8 mouse cellular contexts compared by ENCODE assay signal in genomic region chr6:146429694-146430380, GRCm38 (mm10).
DNase-seq lines count a peak whose midpoint lies in the region; ATAC-seq and TF ChIP-seq lines count a peak whose summit lies in the region.

No protein-coding gene starts in this region.

- no peaks in the 10 kb centered on the region for H3K79me2 ChIP-seq in MEL (ENCODE audit: control insufficient read depth, insufficient read depth, low read length, poor library complexity)

- no peak overlapping the region for H3K27ac ChIP-seq in MEL (ENCODE audit: control insufficient read depth, low read depth, low read length)
- H3K27ac ChIP-seq in liver, embryonic 12.5 days: no peak overlapping the region
- H3K27ac ChIP-seq in neural tube, embryonic 12.5 days: no peak overlapping the region

- H3K27me3 ChIP-seq in MEL (ENCODE audit: control insufficient read depth in 1 of 2, insufficient read depth in 2 of 2, low read length in 2 of 2): no peaks in the 10 kb centered on the region
- H3K27me3 ChIP-seq in liver, embryonic 12.5 days (replicated peaks): no peaks in the 10 kb centered on the region
- no peaks in the 10 kb centered on the region for H3K27me3 ChIP-seq in neural tube, embryonic 12.5 days (replicated peaks)

- H3K4me3 ChIP-seq in MEL (ENCODE audit: control insufficient read depth in 1 of 2, insufficient read depth in 1 of 2, low read depth in 2 of 2, low read length in 2 of 2): no peak overlapping the region
- H3K4me3 ChIP-seq in liver, embryonic 12.5 days: no peak overlapping the region
- no peak overlapping the region for H3K4me3 ChIP-seq in neural tube, embryonic 12.5 days

- peak; percentile 18 to 43 for DNase-seq in left cerebral cortex, adult 18-20 months (ENCODE audit: low spot score in 2 of 2)
- DNase-seq in left cerebral cortex, adult 8-10 months (ENCODE audit: low spot score in 2 of 2): no peak
- peak; percentile 73 for DNase-seq in MEL (ENCODE audit: low read depth, low spot score)
- DNase-seq in heart, postnatal 36 days: peak; percentile 33 to 46
- DNase-seq in urinary bladder, adult 2 months (ENCODE audit: low spot score): no peak

- no peak for TF ChIP-seq EP300 in MEL (IDR thresholded peaks at IDR 0.05; ENCODE audit: low read depth in 1 of 2, low read length in 2 of 2)

- H3K4me2 ChIP-seq in liver, embryonic 12.5 days: no peak overlapping the region
- no peak overlapping the region for H3K4me2 ChIP-seq in neural tube, embryonic 12.5 days (replicated peaks)

- TF ChIP-seq POLR2A in MEL (IDR thresholded peaks at IDR 0.05; ENCODE audit: control insufficient read depth in 1 of 2, insufficient read depth in 1 of 2, low read depth in 1 of 2, low read length in 2 of 2, poor library complexity in 1 of 2): no peak

- no peak overlapping the region for H3K9ac ChIP-seq in MEL (ENCODE audit: control insufficient read depth, low read depth, low read length, poor library complexity, severe bottlenecking)
- H3K9ac ChIP-seq in liver, embryonic 12.5 days: no peak overlapping the region
- no peak overlapping the region for H3K9ac ChIP-seq in neural tube, embryonic 12.5 days

- ATAC-seq in common myeloid progenitor, adult 5-6 weeks (replicated peaks; ENCODE audit: low read depth, poor library complexity, severe bottlenecking): peak; percentile 71
- peak; percentile 55 for ATAC-seq in liver, embryonic 12.5 days
- ATAC-seq in neural tube, embryonic 12.5 days (ENCODE audit: low FRiP score, low read depth): peak; percentile 56; the same call in 1 of the 2 replicates

- H3K4me1 ChIP-seq in MEL (ENCODE audit: control insufficient read depth in 1 of 2, insufficient read depth in 2 of 2, low read length in 2 of 2): peaks cover 2 to 18% of the 10 kb centered on the region in 2 experiments; a peak in 2 of 4 replicates
- H3K4me1 ChIP-seq in liver, embryonic 12.5 days: no peaks in the 10 kb centered on the region
- H3K4me1 ChIP-seq in neural tube, embryonic 12.5 days: no peaks in the 10 kb centered on the region

- H3K9me3 ChIP-seq in MEL (replicated peaks; ENCODE audit: insufficient read depth, low read length): no peaks in the 10 kb centered on the region
- H3K9me3 ChIP-seq in liver, embryonic 12.5 days (replicated peaks): no peaks in the 10 kb centered on the region
- H3K9me3 ChIP-seq in neural tube, embryonic 12.5 days: no peaks in the 10 kb centered on the region

- 38% methylated on average over 9 of the region's 9 CpGs for WGBS in liver, embryonic 12.5 days (ENCODE audit: insufficient replicate concordance)
- WGBS in neural tube, embryonic 12.5 days: 55% methylated on average over 9 of the region's 9 CpGs

- intact Hi-C loops in heart, postnatal 36 days (cut with DNase I): loop anchor here (5.0 kb wide), 1 partner anchor 72 kb away; the partner anchor contains the start of gene Itpr2

- peak; percentile 9 for TF ChIP-seq RAD21 in MEL (IDR thresholded peaks at IDR 0.05; ENCODE audit: low read depth, low read length)

- H3K36me3 ChIP-seq in MEL (ENCODE audit: control insufficient read depth in 1 of 2, insufficient read depth in 2 of 2, low read length in 2 of 2): peaks cover 0 to 2% of the 10 kb centered on the region in 2 experiments; a peak in 2 of 4 replicates
- H3K36me3 ChIP-seq in liver, embryonic 12.5 days: no peaks in the 10 kb centered on the region
- H3K36me3 ChIP-seq in neural tube, embryonic 12.5 days: no peaks in the 10 kb centered on the region

- TF ChIP-seq CTCF in MEL (IDR thresholded peaks at IDR 0.05 in 2 of 3, conservative IDR thresholded peaks at IDR 0.05 in 1 of 3; ENCODE audit: control insufficient read depth in 1 of 3, insufficient read depth in 1 of 3, low read depth in 2 of 3, low read length in 3 of 3, poor library complexity in 1 of 3, severe bottlenecking in 1 of 3): peak; percentile 73 to 90 (median 82)

TF ChIP-seq in MEL, 35 proteins besides CTCF, POLR2A, EP300 and RAD21:
- TF ChIP-seq SMC3 (IDR thresholded peaks at IDR 0.05; ENCODE audit: low read depth, low read length) (peak; percentile 45), ZNF384 (IDR thresholded peaks at IDR 0.05; ENCODE audit: low read depth, low read length) (no peak)

Comparison
In these comparisons a context has a peak if more than half of its experiments do, and no peak if none do; other contexts are left out.
1. DNase-seq: peak in left cerebral cortex, adult 18-20 months (2 of 2), MEL (single experiment) and heart, postnatal 36 days (2 of 2); none in left cerebral cortex, adult 8-10 months (0 of 2) and urinary bladder, adult 2 months (single experiment).
2. Peak in every context shown above with its lines, with median percentiles within 50 percentile points of each other: ATAC-seq.